Mouse (Mus musculus): ENCODE measurements around the gene C130026I21Rik. TPM values are rescaled to one million over a fixed set of nuclear protein-coding genes. Genes with fewer than 3 reads are reported as not detected.
"Not testable (repeated sequence)": the region's sequence is repeated elsewhere in the genome, so short reads cannot be mapped to it uniquely, and the experiment has no call there.

Gene C130026I21Rik
- total RNA-seq (2021), result under 1 TPM in 1 of 2 experiments, not detected in 1; 0.84 TPM

DNA sequence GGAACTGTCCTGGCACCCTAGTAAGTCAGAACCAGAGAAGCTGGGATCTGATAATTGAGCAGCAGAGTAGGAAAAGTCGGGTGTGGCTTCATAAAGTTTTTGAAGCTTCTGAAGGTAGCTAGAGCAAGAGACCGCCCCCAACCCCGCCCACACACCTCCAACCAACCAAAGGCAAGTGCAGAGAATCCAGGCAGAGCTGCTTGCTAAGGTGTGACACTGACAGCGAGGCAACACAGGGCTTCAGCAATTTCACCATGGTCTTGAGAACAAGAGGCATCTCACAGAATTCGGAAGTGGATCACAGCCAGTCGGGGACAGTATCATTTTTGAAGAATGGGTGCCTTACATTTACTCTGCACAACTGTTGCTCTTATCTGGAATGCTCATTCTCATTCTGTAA is at the start of gene C130026I21Rik:
Gene C130026I21Rik, minus strand, starts transcription at position 101 of the 400 bp plus-strand sequence.
- DNase-seq (ENCODE audit: low spot score in 2 of 2); intact Hi-C loops (cut with DNase I): not testable (repeated sequence)

DNA sequence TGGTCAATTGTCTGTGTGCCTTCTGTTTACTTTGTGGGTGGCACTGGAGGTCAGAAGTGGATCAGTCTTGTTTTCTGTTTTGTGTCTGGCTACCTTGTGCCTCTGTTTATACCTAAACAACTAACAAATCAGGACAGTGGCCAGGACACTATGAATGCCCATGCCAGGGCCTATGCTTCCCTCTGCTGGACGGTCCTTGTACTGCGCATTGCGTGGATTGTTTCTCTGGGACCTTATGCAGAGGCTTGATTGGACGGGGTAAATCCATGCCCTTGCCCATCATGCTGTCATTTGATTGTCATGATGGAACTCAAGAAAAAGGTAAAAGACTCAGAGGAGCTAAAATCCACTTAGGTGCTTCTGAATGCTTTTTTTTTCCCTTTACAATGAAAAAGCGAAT is 16.7 kb upstream of the C130026I21Rik start:
- intact Hi-C loops (cut with DNase I), result not testable (repeated sequence)
- DNase-seq (ENCODE audit: low spot score in 2 of 2), result peak in 1 of 2 experiments; percentile 12

DNA sequence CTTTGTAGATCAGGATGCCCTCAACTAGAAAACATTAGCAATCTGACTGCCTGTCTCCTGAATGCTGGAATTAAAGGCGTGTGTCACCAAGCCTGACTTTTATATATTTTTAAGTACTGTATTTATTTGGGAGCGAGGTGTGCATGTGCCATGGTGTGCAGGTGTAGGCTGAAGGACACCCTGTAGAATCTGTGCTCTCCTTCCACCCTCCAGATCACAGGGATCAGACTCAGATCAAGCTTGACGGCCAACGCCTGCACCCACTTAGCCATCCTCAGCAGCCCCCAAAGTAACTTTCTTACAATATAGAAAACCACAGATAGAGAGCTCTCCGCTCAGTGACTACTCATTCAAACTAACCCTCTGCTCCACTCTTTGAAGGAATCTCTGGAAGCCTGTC is 6.1 kb upstream of the C130026I21Rik start:
- intact Hi-C loops (cut with DNase I); DNase-seq (ENCODE audit: low spot score in 2 of 2): not testable (repeated sequence)

DNA sequence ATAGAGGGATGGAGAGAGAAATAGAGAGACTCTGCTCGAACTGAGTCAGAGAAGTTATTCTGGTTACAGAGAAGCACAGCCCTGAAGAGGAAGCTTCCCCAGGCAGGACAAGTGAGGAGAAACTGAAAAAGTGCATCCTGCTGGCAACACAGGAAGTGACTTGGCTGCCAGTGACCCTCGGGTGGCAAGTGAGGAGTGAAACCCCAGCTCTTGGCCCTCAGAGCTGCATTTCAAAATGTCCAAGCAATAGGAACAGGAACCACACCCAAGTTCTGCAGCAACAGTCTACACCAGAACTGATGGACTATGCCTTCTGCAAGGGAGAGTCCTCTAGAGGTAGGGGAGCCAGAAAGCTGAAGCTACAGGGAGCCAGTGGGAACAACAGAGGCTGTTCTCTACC is 11.7 kb downstream of the C130026I21Rik start:
- DNase-seq (ENCODE audit: low spot score in 2 of 2); intact Hi-C loops (cut with DNase I): not testable (repeated sequence)

DNA sequence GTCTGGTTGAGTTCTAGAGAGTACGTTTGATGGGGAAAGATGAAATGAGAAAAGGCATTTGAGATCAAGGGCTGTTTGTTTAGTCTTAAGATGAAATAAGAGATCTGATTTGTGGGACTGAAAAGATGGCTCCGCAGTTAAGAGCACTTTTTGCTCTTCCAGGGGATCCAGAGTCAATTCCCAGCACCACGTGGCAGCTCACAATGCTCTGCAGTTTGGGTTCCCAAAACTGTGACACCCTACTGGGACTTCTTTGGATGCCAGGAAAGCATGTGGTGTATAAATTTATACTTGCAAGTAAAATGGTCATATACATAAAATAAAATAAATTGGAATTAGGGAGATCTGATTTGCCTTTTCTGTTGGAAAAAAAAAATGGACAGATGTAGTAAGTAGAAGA is 15.1 kb downstream of the C130026I21Rik start:
- intact Hi-C loops (cut with DNase I); DNase-seq (ENCODE audit: low spot score in 2 of 2): not testable (repeated sequence)

DNA sequence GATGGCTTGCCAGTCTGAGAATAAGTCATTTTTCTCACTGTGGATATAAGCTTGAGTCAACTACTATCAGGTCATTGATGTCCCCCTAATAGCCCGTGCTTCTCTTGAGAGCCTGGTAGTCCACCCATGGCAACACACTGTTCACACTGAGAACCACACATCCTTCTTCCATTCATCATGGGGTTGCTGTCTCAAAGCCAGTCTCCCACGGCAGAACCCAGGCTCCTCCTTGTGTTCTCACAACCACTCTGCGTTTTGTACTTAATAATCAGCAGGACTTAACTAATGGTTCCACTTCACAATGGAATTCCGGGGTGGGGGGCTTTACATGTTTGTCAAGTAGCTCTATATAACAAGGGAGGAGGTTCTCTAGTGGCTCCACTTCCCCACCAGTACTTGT is 19.2 kb downstream of the C130026I21Rik start:
- intact Hi-C loops (cut with DNase I); DNase-seq (ENCODE audit: low spot score in 2 of 2): not testable (repeated sequence)

DNA sequence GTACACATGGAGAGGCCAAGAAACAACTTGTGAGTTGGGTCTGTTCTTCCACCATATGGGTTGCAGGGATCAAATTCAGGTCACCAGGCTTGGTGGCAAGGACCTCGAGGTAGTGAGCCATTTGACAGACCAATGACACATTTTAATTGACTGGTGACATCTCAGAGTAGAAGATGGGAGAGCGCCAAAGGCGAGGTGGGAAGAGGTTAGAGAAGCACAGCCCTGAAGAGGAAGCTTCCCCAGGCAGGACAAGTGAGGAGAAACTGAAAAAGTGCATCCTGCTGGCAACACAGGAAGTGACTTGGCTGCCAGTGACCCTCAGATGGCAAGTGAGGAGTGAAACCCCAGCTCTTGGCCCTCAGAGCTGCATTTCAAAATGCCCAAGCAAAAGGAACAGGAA is 21.4 kb downstream of the C130026I21Rik start:
- intact Hi-C loops (cut with DNase I), result not testable (repeated sequence)
- DNase-seq (ENCODE audit: low spot score in 2 of 2), result peak in 1 of 2 experiments; percentile 5

DNA sequence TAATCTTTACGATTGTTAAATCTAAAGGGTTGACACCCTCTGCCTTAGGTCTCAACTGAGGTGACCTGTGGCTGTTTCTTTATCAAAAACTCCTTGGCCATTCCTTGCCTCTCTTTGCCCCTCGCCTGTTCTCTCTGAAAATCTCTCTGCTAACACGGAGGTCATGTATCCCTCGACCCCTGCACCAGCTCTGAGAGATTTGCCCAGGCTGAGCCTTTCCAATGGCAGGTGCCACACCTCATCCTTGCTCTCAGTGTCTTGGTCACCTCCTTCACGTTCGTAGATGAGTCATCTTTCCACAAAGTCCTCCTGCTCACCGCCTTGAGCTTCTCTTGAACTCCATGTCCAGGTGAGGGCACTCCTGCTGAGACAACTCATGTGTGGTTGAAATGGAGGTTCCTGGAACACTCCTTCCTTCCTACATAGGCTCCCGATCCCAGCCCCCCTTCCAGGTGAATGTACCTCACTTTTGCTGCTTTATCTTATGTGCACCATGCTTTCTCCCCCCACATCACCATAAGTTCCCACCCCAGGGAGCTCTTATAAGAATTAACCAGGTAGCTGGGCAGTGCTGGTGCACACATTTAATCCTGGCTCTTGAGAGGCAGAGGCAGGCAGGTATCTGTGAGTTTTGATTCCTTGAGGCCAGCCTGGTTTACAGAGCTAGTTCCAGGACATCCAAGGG is 23.4 kb downstream of the C130026I21Rik start:
- peak in 1 of 2 experiments; percentile 5 for DNase-seq (ENCODE audit: low spot score in 2 of 2)
- intact Hi-C loops (cut with DNase I), result not testable (repeated sequence)

DNA sequence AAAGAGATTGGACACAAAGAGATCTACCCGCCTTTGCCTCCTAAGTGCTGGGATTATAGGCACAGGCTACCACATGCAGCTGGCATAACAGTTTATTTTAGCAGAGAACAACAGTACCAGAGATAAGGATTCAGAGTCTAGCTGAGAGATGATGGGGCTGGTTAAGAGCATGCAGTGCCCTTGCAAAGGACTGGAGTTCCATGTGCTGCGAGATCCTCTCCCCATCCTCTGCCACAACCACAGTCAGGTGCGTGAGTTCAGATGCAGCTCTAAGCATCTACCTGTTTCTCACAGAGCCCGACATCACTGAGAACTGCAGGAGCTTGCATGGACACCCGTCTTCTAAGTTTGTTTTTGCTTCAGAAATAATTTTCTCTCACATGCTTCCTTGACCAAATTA is 24.1 kb downstream of the C130026I21Rik start:
- intact Hi-C loops (cut with DNase I), result not testable (repeated sequence)
- peak in 1 of 2 experiments; percentile 5 for DNase-seq (ENCODE audit: low spot score in 2 of 2)

DNA sequence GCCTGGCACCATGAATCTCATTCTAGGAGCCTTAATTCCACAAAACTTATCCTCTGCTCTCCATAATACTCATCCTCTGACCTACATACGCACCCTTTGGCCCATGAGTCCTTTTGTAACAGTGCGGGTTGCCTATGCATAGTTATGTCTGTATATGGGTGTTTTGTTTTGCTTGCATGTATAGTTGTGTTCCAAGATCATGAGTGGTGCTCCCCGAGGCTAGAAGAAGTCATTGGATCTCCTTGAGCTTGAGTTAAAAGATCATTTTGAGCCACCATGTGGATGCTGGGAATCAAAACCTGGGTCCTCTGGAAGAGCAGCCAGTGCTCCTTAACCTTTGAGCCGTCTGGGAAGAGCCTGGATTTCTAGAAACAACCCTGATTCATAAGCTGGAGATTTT is 25.4 kb downstream of the C130026I21Rik start:
- DNase-seq (ENCODE audit: low spot score in 2 of 2); intact Hi-C loops (cut with DNase I): not testable (repeated sequence)

DNA sequence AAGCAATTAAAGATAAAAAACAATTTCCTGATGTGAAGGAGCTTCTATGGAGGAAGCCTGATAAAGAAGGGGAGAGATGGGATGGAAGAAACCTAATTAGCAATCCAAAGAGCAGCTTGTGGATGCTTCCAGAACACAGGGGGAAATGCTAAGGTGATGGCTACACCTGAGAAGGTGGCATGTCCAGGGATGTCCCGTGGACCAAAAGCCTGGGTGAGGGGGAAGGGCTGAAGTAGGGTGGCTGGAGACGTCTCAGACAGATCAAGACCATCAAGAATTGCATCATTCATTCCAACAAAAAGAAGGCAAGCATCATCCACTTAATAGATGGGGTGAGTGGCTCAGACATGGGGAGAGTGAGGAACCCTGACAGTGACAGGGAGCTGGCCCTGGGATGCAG is 27.3 kb downstream of the C130026I21Rik start:
- DNase-seq (ENCODE audit: low spot score in 2 of 2); intact Hi-C loops (cut with DNase I): not testable (repeated sequence)

DNA sequence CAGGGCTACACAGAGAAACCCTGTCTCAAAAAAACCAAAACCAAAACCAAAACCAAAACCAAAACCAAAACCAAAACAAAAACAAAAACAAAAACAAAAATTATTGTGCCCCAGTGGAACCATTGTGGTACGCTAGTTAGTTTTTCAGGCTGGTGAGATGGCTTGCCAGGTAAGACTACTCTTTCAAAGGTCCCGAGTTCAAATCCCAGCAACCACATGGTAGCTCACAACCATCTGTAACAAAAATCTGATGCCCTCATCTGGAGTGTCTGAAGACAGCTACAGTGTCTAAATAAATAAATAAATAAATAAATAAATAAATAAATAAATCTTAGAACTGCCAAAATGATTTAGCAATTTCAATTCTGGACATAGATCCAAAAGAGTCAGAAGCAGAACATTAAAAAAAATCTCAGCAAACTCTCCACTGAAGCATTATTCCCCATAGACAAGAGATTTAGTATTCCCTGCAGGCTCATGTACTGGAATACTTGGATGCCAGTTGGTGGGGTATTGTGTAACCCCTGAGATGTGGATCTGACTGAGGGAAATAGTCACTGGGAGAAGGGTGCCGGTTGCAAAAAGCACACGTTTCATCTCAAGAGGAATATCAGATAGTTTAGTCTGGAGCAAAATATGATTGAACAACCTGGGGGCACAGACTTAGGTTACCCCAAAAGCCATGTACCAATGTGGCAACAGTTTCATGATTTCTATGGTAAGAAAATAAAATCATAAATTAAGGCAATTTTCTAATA is 31.2 kb downstream of the C130026I21Rik start:
- DNase-seq (ENCODE audit: low spot score in 2 of 2); intact Hi-C loops (cut with DNase I): not testable (repeated sequence)

DNA sequence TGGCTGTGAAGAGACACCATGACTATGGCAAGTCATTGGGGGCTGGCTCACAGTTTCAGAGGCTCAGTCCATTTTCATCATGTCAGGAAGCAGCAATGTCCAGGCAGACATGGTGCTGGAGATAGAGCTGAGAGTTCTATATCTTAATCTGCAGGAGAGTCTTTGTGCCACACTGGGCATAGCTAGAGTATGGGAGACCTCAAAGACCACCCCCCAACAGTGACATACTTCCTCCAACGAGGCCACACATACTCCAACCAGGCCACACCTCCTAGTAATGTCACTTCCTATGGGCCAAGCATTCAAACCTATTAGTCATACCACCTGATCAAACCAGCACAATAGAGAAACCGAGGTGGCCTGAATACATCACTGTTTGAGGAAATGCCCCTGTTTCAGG is 63.8 kb downstream of the C130026I21Rik start:
- intact Hi-C loops (cut with DNase I); DNase-seq (ENCODE audit: low spot score in 2 of 2): not testable (repeated sequence)

DNA sequence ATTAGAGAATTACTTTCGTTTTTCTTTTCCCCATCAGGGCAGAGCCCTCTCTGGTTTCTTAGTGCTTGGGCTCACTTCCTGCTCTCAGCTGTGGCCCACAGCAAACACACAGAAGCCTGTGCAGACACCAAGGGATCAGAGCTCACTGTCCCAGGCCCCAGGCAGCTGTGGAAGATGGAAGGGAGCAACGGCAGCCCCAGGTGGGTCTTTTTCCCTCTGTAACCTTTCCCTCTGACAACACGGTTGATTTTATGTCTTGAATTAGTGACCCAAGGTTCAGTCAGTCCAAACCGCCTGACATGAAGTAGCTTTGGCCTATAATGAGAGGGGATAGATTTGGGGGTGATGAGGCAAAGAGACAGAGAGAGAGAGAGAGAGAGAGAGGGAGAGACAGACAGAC is 70.8 kb downstream of the C130026I21Rik start:
- DNase-seq (ENCODE audit: low spot score in 2 of 2); intact Hi-C loops (cut with DNase I): not testable (repeated sequence)

DNA sequence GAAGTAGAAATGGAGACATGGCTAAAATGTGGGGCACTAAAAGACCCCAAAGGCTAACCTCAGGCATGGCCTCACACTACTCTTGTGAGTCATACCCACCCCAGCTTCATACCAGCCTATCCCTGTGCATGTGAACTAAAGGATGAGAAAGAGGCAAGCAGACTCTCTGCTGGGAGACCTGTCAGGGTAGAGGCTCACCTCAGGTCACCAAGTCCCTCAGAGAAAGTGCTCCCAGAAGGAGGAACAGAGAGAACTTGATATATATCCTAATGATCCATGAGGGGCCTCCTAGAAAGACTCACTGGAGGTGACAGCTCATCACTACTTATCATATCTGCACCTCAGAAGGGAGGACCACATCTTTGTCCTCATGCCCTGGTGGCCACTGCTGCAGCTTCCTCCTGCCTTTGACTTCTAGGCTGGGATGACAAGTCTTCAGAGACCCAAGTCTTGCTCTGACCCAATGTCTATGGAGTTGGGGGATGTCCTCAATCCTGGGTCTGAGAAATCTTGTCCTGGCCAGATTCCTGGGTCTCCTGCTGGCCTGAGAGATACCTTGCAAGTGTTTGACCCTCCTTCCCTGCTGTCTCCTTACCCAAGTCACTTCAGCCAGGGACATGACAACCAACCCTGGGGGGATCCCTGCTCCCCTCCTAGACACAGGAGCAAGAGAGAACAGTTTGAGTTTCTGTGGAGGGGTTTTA is 71.6 kb downstream of the C130026I21Rik start:
- DNase-seq (ENCODE audit: low spot score in 2 of 2); intact Hi-C loops (cut with DNase I): not testable (repeated sequence)

DNA sequence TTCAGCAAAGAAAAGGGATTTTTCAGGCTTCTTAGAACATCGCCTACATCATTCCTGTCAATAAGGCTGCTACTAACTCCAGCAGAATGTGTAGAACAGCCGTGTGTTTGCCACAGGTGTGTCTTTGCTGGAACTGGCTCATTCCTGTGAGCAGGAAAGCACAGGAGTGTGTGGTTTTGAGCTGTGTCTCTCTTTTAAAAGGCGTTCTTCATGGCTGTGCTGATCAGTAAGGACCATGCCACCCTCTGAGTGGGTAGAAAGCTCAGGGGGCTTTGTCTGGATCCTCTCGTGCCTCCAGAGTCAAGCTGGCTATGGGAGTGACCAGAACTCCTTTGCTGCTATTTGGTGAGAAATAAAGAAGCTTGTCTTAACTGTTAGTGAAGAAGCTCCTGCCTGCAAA is 73.6 kb downstream of the C130026I21Rik start:
- DNase-seq (ENCODE audit: low spot score in 2 of 2); intact Hi-C loops (cut with DNase I): not testable (repeated sequence)

DNA sequence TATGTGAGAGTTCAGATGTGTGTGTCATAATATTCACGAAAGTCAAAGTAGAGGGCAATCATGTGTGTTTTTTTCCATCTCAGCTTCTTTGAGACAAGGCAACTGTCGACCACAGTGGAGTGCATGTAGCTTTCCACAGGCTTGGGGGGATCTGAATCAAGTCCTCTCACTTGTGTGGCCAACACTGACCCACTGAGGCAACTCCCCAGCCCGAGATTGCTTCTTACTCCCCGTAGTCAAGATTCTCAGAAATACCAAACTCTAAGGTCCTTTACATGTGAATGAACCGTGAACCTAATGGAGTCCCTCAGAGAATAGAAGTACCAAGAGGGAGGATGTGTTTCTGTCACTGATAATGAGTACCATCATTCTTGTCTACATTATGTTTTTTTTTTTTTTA is 76.6 kb downstream of the C130026I21Rik start:
- DNase-seq (ENCODE audit: low spot score in 2 of 2); intact Hi-C loops (cut with DNase I): not testable (repeated sequence)

DNA sequence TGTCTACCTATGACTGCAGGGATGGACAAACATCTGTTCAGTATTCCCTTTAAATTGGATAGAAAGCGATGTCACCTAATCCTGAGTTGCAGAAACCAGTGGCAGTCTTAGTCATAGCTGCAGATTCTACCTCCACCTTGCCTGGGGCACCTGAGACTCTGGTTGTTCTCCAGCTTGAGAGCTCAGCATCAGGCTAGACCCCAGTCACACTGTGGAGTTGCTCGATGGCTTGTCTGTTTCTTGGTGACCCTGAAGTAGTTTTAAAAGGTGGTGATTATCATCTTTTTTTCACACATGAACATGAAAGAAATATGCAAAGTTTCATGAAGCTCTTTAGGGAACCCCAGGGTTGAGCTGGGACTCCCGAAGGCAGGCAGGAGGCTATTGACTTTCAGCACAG is 88.4 kb downstream of the C130026I21Rik start:
- DNase-seq (ENCODE audit: low spot score in 2 of 2); intact Hi-C loops (cut with DNase I): not testable (repeated sequence)

DNA sequence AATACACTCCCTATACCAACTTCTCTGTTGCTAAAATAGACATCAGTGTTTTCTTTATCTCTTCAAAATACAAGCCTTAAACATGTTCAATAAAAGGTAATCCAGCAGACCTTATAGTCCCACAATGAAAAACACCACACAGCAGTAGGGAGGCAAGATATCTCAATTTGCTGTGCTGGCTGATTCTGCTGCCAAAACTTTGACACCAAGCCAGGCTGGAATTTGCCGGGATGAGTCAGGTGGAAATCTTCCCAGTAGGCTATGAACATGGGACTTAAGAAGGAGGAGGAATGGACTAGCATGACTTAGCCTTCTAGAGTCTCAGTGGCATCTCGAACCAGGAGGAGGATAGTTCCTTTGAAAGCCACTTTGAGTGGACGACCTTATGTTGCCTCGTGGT is 91.4 kb downstream of the C130026I21Rik start:
- intact Hi-C loops (cut with DNase I); DNase-seq (ENCODE audit: low spot score in 2 of 2): not testable (repeated sequence)

DNA sequence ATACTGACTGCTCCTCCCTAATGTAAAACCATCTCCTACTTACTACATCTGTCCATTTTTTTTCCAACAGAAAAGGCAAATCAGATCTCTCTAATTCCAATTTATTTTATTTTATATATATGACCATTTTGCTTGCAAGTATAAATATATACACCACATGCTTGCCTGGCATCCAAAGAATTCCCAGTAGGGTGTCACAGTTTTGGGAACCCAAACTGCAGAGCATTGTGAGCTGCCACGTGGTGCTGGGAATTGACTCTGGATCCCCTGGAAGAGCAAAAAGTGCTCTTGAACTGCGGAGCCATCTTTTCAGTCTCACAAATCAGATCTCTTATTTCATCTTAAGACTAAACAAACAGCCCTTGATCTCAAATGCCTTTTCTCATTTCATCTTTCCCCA is 107.5 kb downstream of the C130026I21Rik start:
- DNase-seq (ENCODE audit: low spot score in 2 of 2); intact Hi-C loops (cut with DNase I): not testable (repeated sequence)

Measured in left cerebral cortex, postnatal 36 days (tissue).